Mouse (Mus musculus) adrenal gland, postnatal 25 days (tissue): ENCODE measurements around the gene Ebf4. TPM values are rescaled to one million over a fixed set of nuclear protein-coding genes. Genes with fewer than 3 reads are reported as not detected.

ENCODE experiments used
- DNase-seq: peaks from one replicate; pipeline ENCODE4 v3.0.0; 2021; ENCODE audit warnings: mixed read lengths
- total RNA-seq: library from RNA; stranded (reverse); gene quantifications from 2 replicates; pipeline ENCODE4 v1.2.3, GENCODE M21; 2021

Ebf4 gene
- total RNA-seq, 1 experiment from 2014 or later, result 5.3 TPM

DNA sequence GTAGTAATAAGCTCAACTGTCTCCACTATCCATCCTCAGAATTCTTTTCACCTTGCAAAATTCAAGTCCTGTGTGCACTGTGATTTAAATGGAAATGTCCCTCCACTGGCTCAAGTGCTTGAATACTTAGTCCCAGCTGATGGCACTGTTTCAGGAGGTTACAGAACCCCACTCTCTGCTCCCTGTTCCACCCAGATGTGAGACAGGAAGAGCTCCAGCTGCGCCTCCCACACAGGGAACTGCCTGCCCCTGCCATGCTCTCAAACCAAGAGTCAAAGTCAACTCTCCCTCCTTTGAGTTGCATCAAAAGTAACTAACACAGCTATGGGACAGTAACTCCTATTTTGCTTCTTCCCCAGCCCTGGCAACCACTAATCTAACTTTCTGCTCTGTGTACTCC lies 91.2 kb downstream of the Ebf4 start:
- DNase-seq, result no peak

GRCm38 (mm10) chr2:130388796-130389195 lies 93.8 kb downstream of the Ebf4 start:
- DNase-seq, result no peak

DNA sequence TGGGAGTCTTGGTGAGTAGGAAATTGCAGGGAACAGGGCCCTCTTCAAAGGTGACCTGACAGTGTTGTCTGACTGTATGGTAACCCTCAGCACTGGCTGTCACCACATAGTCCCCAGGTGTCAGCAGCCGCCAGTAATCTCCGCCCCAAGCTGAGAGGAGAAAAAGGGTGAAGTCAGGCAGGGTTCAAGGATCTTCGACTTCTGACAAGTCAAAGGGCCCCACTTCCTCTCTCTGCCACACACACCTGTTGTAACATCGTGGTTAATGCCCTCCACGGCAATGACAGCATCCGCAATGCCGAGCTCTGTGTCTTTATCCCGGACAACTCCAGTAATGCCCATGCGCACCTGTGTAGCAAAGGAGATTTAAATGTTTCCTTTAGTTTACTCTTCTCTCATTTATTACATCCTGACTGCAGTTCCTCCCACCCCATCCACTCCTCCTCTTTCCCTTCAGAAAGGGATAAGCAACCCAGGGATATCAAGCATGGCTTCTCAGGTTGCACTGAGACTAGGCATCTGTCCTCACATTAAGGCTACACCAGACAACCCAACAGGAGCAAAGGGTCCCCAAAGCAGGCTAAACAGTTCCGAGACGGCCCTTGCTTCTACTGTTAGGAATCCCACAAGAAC lies 96.1 kb downstream of the Ebf4 start:
- DNase-seq, result no peak

DNA sequence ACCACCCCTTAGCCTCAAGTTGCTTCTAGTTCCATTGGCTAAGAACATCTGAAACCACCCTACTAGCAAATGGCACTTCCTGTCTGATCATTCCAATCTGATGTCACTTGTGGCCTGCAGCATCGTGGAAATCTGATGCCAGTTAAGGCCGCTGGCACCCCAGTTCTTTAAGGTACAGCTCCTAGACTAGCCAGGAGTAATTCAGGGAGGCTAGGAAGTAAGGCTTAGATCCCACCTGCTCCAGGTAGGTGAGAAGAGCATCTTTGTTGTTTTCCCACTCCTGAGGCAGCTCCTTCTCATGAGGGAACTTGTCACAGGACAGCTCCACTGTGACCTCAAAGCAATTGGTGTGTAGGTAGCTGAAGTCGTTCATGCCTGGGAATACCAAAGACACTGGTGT lies 97.9 kb downstream of the Ebf4 start:
- no peak for DNase-seq

DNA sequence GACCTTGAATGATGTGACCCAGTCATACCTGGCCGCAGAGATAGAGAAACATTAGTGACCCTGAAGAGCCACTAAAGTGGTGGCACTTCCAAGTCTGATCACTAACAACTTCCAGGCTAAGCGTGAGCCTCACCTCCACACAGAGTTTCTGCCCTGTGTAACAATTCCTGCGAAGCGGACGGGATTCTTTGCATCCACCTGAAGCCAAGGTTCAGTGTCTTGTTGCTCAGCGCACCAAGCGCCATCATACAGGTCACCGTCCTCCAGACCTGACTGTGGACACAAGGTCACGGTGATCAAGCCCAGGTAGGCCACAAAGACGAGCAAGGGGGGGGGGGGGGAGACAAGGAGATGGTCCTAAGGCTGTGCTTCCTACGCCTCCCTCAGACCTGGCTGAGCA lies 100.7 kb downstream of the Ebf4 start:
- no peak for DNase-seq

DNA sequence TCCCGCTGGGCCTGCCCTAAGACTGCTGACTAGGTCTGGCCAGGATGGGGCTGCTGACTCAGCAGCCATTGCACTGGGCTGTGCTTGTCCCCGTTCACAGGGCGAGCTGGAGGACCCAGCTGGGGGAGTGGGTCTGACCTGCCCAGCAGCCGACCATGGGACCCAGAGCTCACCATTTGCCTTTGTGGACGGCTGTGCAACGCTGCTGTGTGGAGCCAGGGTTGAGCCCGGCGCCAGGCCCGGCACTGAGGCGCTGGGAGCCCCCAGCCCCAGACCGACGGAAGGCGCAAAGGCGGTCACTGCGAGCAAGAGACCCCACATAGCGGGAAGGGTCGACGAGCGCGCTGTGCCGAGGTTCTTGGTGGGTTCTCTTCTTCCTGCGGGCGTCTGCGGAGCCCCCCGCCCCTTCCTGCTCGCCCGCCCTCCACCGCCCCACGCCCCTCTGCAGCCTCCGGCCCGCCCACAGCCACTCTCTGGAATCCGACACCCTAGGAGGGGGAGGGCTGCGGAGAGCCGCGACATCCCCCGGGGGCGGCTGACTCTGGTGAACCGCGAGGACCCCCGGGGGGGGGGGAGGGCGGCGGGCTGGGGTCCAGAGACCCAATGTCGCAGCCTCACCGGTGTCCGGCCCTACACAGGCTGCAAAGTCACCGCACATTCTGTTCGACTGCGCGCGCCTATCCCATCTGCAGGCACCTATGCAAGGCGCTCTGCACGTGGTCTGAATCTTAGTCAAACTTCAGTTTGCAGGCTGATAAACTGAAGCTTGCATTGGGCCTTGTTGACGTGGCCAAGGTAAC lies 102.4 kb downstream of the Ebf4 start, which contains the start of gene Cpxm1:
Gene Cpxm1 (minus strand): TSS at position 389 of the 800 bp plus-strand sequence.
- DNase-seq, result peak; percentile 28

GRCm38 (mm10) chr2:130398091-130398490 lies 103.1 kb downstream of the Ebf4 start:
- no peak for DNase-seq

- no peak for DNase-seq
Measured at GRCm38 (mm10) chr2:130400046-130400445, 105.1 kb downstream of the Ebf4 start.

DNA sequence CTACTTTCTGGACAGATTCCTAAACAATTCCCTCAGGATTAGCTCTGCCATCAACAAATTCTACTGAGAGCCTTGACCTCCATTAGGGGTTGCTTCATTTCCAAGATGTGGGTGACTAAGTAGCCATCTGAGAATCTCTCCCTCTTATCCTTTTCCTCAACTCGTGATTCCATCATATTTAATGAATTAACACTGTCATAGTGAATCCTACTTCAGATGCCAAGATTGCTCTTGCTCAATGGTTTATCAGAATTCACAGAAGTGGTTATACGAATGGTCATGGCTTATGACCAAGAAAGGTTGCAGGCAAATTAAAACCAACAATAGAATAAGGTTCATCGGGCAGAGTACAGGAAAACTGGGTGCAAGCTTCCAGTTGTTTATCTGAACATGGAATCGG lies 106.9 kb downstream of the Ebf4 start:
- no peak for DNase-seq

DNA sequence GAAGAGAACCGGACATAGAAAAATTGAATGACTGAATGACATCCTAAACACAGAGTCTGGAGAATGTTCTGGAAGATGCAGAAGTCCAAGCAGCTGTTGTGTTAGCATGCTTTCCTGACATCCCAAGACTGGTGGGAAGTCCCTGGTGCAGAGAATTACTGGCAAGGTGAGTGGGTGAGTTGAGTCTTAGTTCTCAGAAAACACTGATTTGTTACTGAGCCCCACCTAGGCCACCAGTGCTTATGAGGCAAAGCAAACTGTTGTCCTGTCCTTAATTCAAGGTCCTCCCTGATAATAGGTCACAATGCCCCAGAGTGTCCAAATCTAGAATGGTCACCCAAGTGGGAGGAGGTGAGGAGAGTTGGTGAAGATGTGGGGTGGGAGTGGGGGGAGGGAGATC lies 110.0 kb downstream of the Ebf4 start, which contains the start of the genes Gm28372 and 1700020A23Rik:
Gene Gm28372 (plus strand): TSS at position 301 of the 400 bp plus-strand sequence.
Gene 1700020A23Rik (plus strand): TSS at position 321 of the 400 bp plus-strand sequence.
- no peak for DNase-seq

DNA sequence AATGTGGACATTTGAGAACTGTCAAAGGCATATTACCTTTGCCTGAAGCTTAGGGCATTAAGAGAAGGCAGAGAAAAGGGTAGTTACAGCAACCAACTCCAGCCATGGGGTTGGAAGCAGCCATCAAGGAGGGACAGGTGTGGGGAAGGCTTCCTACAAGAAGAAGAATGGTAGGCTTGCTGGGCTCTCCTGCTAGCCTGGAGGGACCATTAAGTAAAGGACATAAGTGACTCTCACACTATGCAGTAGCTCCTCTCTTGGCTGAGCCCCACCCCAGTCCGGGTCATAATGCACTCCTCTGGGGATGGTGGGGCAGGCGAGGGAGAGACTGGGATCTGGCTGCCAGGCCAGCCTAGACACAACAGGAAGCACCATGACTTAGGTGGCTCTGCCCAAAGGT lies 111.2 kb downstream of the Ebf4 start, which contains the start of gene Tmem239:
Gene Tmem239 (plus strand): TSS at position 301 of the 400 bp plus-strand sequence.
- no peak for DNase-seq

- DNase-seq, result no peak
Measured at GRCm38 (mm10) chr2:130408194-130408593, 113.2 kb downstream of the Ebf4 start.

- DNase-seq, result peak; percentile 91
Measured at GRCm38 (mm10) chr2:130411558-130412495, 116.9 kb downstream of the Ebf4 start.

DNA sequence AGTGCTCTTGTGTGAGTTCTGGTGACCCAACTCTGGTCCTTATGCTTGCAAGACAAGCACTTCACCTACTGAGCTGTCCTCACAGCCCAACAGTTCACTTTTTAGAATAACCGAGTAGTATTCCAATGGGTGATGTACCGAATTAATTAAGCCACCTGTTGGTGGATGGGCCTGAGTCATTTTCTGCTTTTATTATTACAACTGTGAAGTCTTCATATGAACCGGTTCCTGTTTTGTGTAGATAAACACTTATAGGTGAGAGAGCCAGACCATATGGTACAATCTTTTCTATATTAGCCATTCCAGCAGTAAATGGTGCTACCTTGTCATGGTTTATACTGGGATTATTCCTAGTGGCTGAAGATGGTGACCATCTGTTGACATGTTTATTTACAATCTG lies 117.8 kb downstream of the Ebf4 start:
- no peak for DNase-seq

GRCm38 (mm10) chr2:130414094-130414856 lies 119.3 kb downstream of the Ebf4 start:
- no peak for DNase-seq

Other genes with a start within 250 kb of the Ebf4 start
- gene Tgm6, start 182.8 kb upstream of the Ebf4 start, total RNA-seq, result not detected in 2 replicates
- gene Snrpb, start 115.8 kb upstream of the Ebf4 start, total RNA-seq, result 175 and 178 TPM in 2 replicates
- gene Tmc2, start 100.0 kb upstream of the Ebf4 start, total RNA-seq, result not detected in 2 replicates
- 104 and 124 TPM in 2 replicates for gene Nop56, start 20.7 kb upstream of the Ebf4 start, total RNA-seq
- gene Idh3b, start 10.6 kb upstream of the Ebf4 start, total RNA-seq, result 319 and 388 TPM in 2 replicates
- 3.5 and 4.2 TPM in 2 replicates for gene Cpxm1, start 102.4 kb downstream of the Ebf4 start, total RNA-seq
- not detected in 2 replicates for gene Gm28372, start 110.1 kb downstream of the Ebf4 start, total RNA-seq
- gene 1700020A23Rik, start 110.1 kb downstream of the Ebf4 start, total RNA-seq, result not detected in 2 replicates
- gene Tmem239, start 111.3 kb downstream of the Ebf4 start, total RNA-seq, result not detected in 2 replicates
- 80.9 and 81.9 TPM in 2 replicates for gene Vps16, start 129.2 kb downstream of the Ebf4 start, total RNA-seq
- gene Pced1a, start 129.5 kb downstream of the Ebf4 start, total RNA-seq, result 18.9 and 19.9 TPM in 2 replicates
- 115 and 144 TPM in 2 replicates for gene Ptpra, start 155.1 kb downstream of the Ebf4 start, total RNA-seq